Mouse (Mus musculus): ENCODE data around the gene Ccdc77.
"Not testable (repeated sequence)": the region's sequence is repeated elsewhere in the genome, so short reads cannot be mapped to it uniquely, and the experiment has no call there.

Gene Ccdc77

GRCm38 (mm10) chr6:120312443-120312842, 51.7 kb downstream of the Ccdc77 start:
- in situ Hi-C loops (cut with MboI, MseI) = no loop called here

- in situ Hi-C loops (cut with MboI, MseI) = no loop called here
Measured at GRCm38 (mm10) chr6:120309787-120310186, 54.4 kb downstream of the Ccdc77 start.

- in situ Hi-C loops (cut with MboI, MseI) = no loop called here
Measured at GRCm38 (mm10) chr6:120309338-120309737, 54.8 kb downstream of the Ccdc77 start.

GRCm38 (mm10) chr6:120306859-120307594, 57.1 kb downstream of the Ccdc77 start:
- in situ Hi-C loops (cut with MboI, MseI) = no loop called here

- in situ Hi-C loops (cut with MboI, MseI) = loop anchor here (5.0 kb wide), 1 partner anchor 76 kb away; no protein-coding TSS in a partner anchor
Measured at GRCm38 (mm10) chr6:120302755-120303316, 61.3 kb downstream of the Ccdc77 start.

GRCm38 (mm10) chr6:120301137-120301536, 63.0 kb downstream of the Ccdc77 start:
- in situ Hi-C loops (cut with MboI, MseI) = loop anchor here (5.0 kb wide), 1 partner anchor 74 kb away; no protein-coding TSS in a partner anchor

GRCm38 (mm10) chr6:120296589-120296988, 67.6 kb downstream of the Ccdc77 start:
- in situ Hi-C loops (cut with MboI, MseI) = not testable (repeated sequence)

GRCm38 (mm10) chr6:120294785-120295133, 69.4 kb downstream of the Ccdc77 start:
- in situ Hi-C loops (cut with MboI, MseI) = no loop called here

GRCm38 (mm10) chr6:120294056-120294784, 70.0 kb downstream of the Ccdc77 start, which contains the start of the genes D330020A13Rik and B4galnt3:
Gene D330020A13Rik, plus strand, starts transcription at chr6:120294364.
Gene B4galnt3, minus strand, starts transcription at chr6:120294559.
- in situ Hi-C loops (cut with MboI, MseI) = no loop called here

GRCm38 (mm10) chr6:120291396-120292009, 72.7 kb downstream of the Ccdc77 start:
- in situ Hi-C loops (cut with MboI, MseI) = no loop called here

- in situ Hi-C loops (cut with MboI, MseI) = no loop called here
Measured at GRCm38 (mm10) chr6:120289430-120289829, 74.7 kb downstream of the Ccdc77 start.

- in situ Hi-C loops (cut with MboI, MseI) = no loop called here
Measured at GRCm38 (mm10) chr6:120288541-120288940, 75.6 kb downstream of the Ccdc77 start.

- in situ Hi-C loops (cut with MboI, MseI) = no loop called here
Measured at GRCm38 (mm10) chr6:120287279-120287678, 76.9 kb downstream of the Ccdc77 start.

- in situ Hi-C loops (cut with MboI, MseI) = no loop called here
Measured at GRCm38 (mm10) chr6:120276874-120277449, 87.2 kb downstream of the Ccdc77 start.

- in situ Hi-C loops (cut with MboI, MseI) = no loop called here
Measured at GRCm38 (mm10) chr6:120275301-120275700, 88.9 kb downstream of the Ccdc77 start.

GRCm38 (mm10) chr6:120274887-120275286, 89.3 kb downstream of the Ccdc77 start:
- in situ Hi-C loops (cut with MboI, MseI) = no loop called here
